Mouse (Mus musculus) kidney, postnatal 25 days (tissue): ENCODE results near the gene Arfgef2.

Experiments used
- DNase-seq, 2 experiments: peaks; one replicate each; pipeline ENCODE4 v3.0.0; 2021; ENCODE audit warnings: mixed read lengths in 2 of 2

Arfgef2 gene

DNA sequence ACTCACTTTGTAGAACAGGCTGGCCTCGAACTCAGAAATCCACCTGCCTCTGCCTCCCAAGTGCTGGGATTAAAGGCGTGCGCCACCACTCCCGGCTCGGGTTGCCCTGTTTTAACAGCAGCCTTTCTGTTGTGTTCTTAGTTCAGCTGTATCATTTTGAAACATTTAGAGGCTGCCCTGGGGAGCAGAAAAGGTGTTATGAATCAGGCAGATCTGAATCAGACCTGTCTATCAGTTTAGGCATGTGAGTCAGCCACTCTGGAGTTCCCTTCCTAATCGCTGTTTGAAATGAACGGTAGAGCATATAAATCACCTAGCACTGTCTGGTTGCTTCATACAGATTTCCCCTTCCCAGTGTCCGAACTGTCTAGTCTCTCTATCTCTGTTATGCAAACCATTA, 105.1 kb downstream of the Arfgef2 start:
- DNase-seq, result no peak

DNA sequence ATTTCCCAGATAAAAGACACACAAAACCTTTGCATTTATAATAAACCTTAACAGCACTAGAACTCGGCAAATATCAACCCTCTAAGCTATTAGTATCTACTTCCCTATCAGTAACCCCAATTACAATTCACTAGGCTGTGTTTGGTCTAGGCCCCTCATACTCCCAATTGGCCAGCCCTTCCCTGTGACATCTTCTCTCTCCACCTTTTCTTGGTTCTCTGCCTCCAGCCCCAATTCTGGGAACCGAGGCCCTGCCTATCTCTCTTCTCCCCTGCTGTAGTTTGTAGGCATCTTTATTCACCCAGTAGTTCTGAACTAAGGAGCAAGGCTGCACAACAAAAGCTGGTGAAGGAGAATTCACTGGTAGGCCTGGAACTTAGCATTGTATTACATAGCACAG, 118.6 kb downstream of the Arfgef2 start:
- no peak for DNase-seq

DNA sequence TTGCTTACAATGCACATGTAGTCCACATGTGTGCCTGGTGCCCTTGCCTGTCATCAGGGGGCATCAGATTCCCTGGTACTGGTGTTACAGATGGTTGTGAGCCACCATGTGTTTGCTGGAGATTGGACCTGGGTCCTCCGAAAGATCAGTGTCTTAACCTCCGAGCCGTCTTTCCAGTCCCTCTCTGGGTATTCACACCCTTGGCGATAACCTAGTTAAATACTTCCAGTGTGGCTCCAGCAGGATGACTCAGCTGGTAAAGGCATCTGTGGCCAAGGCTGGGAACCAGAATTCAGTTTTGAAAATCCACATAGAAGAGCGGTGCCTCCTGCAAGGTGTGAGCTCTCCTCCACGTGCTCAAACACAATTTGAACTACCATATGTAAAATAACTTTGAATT, 128.6 kb downstream of the Arfgef2 start:
- DNase-seq, result no peak

DNA sequence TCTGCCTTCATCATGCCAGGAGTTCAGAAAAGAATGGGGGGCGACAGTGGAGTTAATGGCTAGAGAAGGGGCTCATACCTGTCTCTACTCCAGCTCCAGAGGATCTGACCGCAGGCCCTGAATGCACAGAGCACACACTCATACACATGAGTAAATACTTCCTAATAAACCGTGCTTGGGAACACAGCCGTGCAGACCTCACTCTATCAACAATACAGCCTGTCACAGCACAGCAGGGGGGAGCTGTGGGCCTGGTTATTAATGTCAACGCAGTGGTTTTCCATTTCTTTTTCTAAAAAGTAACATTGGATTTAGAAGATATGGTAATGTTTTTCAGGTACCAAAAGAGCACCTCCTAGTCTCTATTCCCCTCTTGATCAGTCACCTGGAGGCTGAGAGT, 129.0 kb downstream of the Arfgef2 start:
- no peak for DNase-seq

DNA sequence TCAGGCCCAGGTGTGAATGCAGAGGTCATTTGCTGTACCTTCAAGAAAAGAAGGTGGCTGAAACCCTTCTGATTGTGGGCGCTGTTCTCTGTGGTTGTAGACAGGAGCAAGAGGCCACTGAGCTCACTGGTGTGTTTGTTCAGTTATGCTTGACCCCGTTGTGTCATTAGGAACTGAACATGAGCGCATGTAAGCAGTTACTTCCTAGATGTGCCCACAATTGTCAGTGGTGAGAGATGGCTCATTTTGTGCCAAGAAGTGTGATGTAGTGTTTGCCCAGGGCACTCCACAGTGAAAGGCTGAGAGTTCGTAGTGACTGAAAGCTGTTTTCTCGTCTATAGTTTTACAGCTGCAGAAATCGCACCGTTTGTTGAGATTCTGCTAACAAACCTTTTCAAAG, 130.2 kb downstream of the Arfgef2 start:
- DNase-seq, result no peak

DNA sequence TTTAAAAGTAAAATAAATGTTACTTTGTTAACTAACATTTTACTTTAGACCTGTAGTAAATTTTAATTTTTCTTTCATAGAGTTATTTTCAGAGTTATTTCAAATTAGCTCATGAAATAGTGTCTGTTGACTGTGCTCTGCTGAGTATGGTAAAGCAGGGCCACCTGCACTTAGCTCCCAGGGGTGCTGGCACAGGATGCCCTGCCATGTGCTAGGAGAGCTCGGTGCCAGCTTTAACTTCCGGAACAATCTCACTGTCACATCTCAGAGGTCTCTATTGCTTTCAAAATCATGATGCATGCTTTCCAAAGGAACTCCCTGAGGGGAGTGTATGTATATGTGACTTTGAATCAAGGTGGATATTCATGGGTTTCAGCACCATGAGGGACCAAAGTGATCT, 130.8 kb downstream of the Arfgef2 start:
- no peak for DNase-seq

DNA sequence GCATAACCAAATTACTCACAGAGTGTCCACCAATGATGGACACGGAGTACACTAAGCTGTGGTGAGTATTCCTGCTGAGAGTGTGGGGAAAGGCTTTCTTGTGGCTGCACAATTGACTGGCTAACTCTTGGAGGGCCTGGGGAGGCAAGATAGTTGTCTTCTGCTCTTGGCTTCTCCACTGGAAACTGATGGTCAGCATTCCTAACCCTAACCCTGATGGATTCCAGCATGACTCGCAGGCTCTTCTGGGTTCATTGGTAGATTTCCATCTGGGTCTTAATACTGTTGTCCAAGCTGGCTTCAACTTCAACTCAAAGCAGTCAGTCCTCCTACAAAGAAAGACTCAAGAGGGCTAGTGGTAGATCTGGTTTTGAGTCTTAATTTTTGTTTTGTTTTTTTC, 137.8 kb downstream of the Arfgef2 start:
- no peak for DNase-seq

DNA sequence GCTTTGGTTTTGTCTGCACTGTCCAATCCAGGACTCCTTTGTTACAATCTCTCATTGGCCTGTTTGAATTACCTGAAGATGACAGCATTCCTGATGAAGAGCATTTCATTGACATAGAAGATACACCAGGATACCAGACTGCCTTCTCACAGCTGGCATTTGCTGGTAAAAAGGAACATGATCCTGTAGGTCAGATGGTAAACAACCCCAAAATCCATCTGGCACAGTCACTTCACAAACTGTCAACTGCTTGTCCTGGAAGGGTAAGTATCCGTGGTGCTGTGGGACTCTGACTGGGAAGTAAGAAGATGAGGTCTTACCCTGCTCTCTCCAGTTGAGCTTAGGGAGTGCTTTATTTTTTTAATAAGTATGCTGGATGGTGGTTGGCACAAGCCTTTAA, 139.0 kb downstream of the Arfgef2 start:
- no peak for DNase-seq

DNA sequence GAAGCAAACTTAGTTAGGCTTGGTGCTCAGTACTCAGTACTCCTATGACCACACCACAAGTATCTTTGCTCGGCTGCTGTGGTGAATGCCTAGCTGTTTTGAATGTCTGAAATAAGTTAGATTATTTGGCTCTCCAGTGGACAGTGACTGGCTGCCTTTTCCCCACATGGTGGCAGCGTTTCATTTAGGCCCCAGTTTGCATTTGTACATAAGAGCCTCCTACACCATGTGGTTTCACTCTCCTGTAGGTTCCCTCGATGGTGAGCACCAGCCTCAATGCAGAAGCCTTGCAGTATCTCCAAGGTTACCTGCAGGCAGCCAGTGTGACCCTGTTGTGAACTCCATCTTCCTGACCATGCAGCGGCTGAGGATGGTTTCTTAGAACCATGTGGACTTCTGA, 140.1 kb downstream of the Arfgef2 start:
- peak in 1 of 2 experiments; percentile 16 for DNase-seq
